Mouse (Mus musculus) forebrain, embryonic 14.5 days (tissue): ENCODE measurements at regions not wholly inside any gene's neighbourhood (a gene's known extent, or its start where the extent isn't known, plus 50 kb on each side); places are given as distances from the start of the nearest gene placed in this dataset.

Experiments
- ATAC-seq: fragments of 200-750 bp; cut with Nextera tagmentation; 2 replicates; pipeline ENCODE4 v1.8.0; 2017; ENCODE audit warnings: mild to moderate bottlenecking, moderate library complexity
- DNase-seq: peaks from one replicate; pipeline ENCODE4 v3.0.0-alpha.2; 2015; ENCODE audit warnings: low spot score
- H3K27ac ChIP-seq: fragments of 300-500 bp; sonication (generic); 2 replicates; pipeline ENCODE4 v1.5.1; 2014; ENCODE audit warnings: low read depth, mild to moderate bottlenecking, control low read depth, low read length, moderate library complexity
- H3K27me3 ChIP-seq: fragments of 300-500 bp; sonication (generic); replicated peaks from 2 replicates; pipeline ENCODE4 v1.6.1; 2014; ENCODE audit warnings: low read length, control low read depth, mixed read lengths; ENCODE audit not compliant: control insufficient read depth, insufficient read depth
- H3K36me3 ChIP-seq: fragments of 300-500 bp; sonication (generic); 2 replicates; pipeline ENCODE4 v1.6.1; 2014; ENCODE audit warnings: low read length, control low read depth; ENCODE audit not compliant: control insufficient read depth, insufficient read depth
- H3K4me1 ChIP-seq: fragments of 300-500 bp; sonication (generic); 2 replicates; pipeline ENCODE4 v1.6.1; 2014; ENCODE audit warnings: antibody characterized with exemption, low read length, control low read depth; ENCODE audit not compliant: control insufficient read depth, insufficient read depth
- H3K4me2 ChIP-seq: fragments of 300-500 bp; sonication (generic); 2 replicates; pipeline ENCODE4 v1.6.1; 2014; ENCODE audit warnings: mild to moderate bottlenecking, control low read depth, low read length
- H3K4me3 ChIP-seq: fragments of 300-500 bp; sonication (generic); 2 replicates; pipeline ENCODE4 v1.5.1; 2014; ENCODE audit warnings: low read depth, low read length, control low read depth
- H3K9ac ChIP-seq: fragments of 300-500 bp; sonication (generic); 2 replicates; pipeline ENCODE4 v1.6.1; 2014; ENCODE audit warnings: mild to moderate bottlenecking, low read length, control low read depth, moderate library complexity
- H3K9me3 ChIP-seq: fragments of 300-500 bp; sonication (generic); replicated peaks from 2 replicates; pipeline ENCODE4 v1.6.1; 2016; ENCODE audit warnings: low read length, control low read depth, mixed read lengths; ENCODE audit not compliant: control insufficient read depth
- WGBS: fragments of 180-500 bp; shearing (Covaris S2); extraction: QIAGEN DNeasy Blood & Tissue Kit; methylation state at CpG from one replicate; pipeline ENCODE4 v1.1.7; 2014; 5-methylcytosine and 5-hydroxymethylcytosine counted together

GRCm38 (mm10) chr6:51017260-51017999 is 363.2 kb upstream of the Npvf start:
- no peak overlapping the region for H3K27ac ChIP-seq
- H3K4me3 ChIP-seq: no peak overlapping the region
- H3K4me2 ChIP-seq: no peak overlapping the region
- no peaks in the 10 kb centered on the region for H3K4me1 ChIP-seq
- ATAC-seq: no peak
- no peak overlapping the region for H3K9ac ChIP-seq
- H3K27me3 ChIP-seq: no peaks in the 10 kb centered on the region
- DNase-seq: no peak
- no peaks in the 10 kb centered on the region for H3K36me3 ChIP-seq
- 91% methylated on average over 9 of the region's 9 CpGs for WGBS
- H3K9me3 ChIP-seq: no peaks in the 10 kb centered on the region

GRCm38 (mm10) chr6:51021206-51021605 is 367.0 kb upstream of the Npvf start:
- H3K27me3 ChIP-seq: no peaks in the 10 kb centered on the region
- H3K36me3 ChIP-seq: no peaks in the 10 kb centered on the region
- no peak overlapping the region for H3K27ac ChIP-seq
- no peaks in the 10 kb centered on the region for H3K4me1 ChIP-seq
- DNase-seq (no peak), ATAC-seq (no peak)
- H3K9me3 ChIP-seq: no peaks in the 10 kb centered on the region
- H3K4me2 ChIP-seq: no peak overlapping the region
- H3K9ac ChIP-seq: no peak overlapping the region
- WGBS: 77% methylated on average over 6 of the region's 6 CpGs
- no peak overlapping the region for H3K4me3 ChIP-seq

- no peak overlapping the region for H3K9ac ChIP-seq
- no peak for ATAC-seq
Measured at GRCm38 (mm10) chr6:51023361-51023760, 369.1 kb upstream of the Npvf start.

GRCm38 (mm10) chr6:51024756-51025155 is 370.5 kb upstream of the Npvf start:
- Histone ChIP-seq H3K9me3 (no peaks in the 10 kb centered on the region), H3K27me3 (no peaks in the 10 kb centered on the region), H3K9ac (no peak overlapping the region), H3K4me3 (no peak overlapping the region), H3K4me1 (no peaks in the 10 kb centered on the region), H3K4me2 (no peak overlapping the region), H3K36me3 (no peaks in the 10 kb centered on the region), H3K27ac (no peak overlapping the region)
- ATAC-seq (no peak), DNase-seq (no peak)
- WGBS: 94% methylated on average over 3 of the region's 3 CpGs

More at GRCm38 (mm10) chr6:51023361-51023760, 369.1 kb upstream of the Npvf start:
- Histone ChIP-seq H3K4me3 (no peak overlapping the region), H3K9me3 (no peaks in the 10 kb centered on the region), H3K4me2 (no peak overlapping the region), H3K36me3 (no peaks in the 10 kb centered on the region), H3K27ac (no peak overlapping the region), H3K27me3 (no peaks in the 10 kb centered on the region), H3K4me1 (no peaks in the 10 kb centered on the region)
- no peak for DNase-seq
- WGBS: 91% methylated on average over 6 of the region's 6 CpGs

- no peak for ATAC-seq
- no peaks in the 10 kb centered on the region for H3K36me3 ChIP-seq
Measured at GRCm38 (mm10) chr6:51025411-51025810, 371.2 kb upstream of the Npvf start.

GRCm38 (mm10) chr6:51027296-51027695 is 373.1 kb upstream of the Npvf start:
- DNase-seq (no peak), ATAC-seq (no peak)
- Histone ChIP-seq H3K4me1 (no peaks in the 10 kb centered on the region), H3K4me2 (no peak overlapping the region), H3K9me3 (no peaks in the 10 kb centered on the region), H3K27ac (no peak overlapping the region), H3K27me3 (0 out of 2 replicates have a peak, but pooled peaks cover 3% of the 10 kb centered on the region), H3K4me3 (no peak overlapping the region), H3K9ac (no peak overlapping the region), H3K36me3 (no peaks in the 10 kb centered on the region)
- WGBS: 82% methylated on average over 2 of the region's 2 CpGs

More at GRCm38 (mm10) chr6:51025411-51025810, 371.2 kb upstream of the Npvf start:
- no peak overlapping the region for H3K27ac ChIP-seq
- no peak for DNase-seq
- H3K4me1 ChIP-seq: no peaks in the 10 kb centered on the region
- H3K27me3 ChIP-seq: no peaks in the 10 kb centered on the region
- no peak overlapping the region for H3K4me2 ChIP-seq
- WGBS: 72% methylated on average over 3 of the region's 3 CpGs
- H3K9me3 ChIP-seq: no peaks in the 10 kb centered on the region
- no peak overlapping the region for H3K4me3 ChIP-seq
- no peak overlapping the region for H3K9ac ChIP-seq

GRCm38 (mm10) chr6:51029516-51029915 is 375.3 kb upstream of the Npvf start:
- DNase-seq: no peak
- 92% methylated on average over 3 of the region's 3 CpGs for WGBS
- no peaks in the 10 kb centered on the region for H3K9me3 ChIP-seq
- H3K4me3 ChIP-seq: no peak overlapping the region
- H3K27me3 ChIP-seq: 0 out of 2 replicates have a peak, but pooled peaks cover 3% of the 10 kb centered on the region
- no peak overlapping the region for H3K9ac ChIP-seq
- ATAC-seq: no peak
- no peaks in the 10 kb centered on the region for H3K4me1 ChIP-seq
- H3K27ac ChIP-seq: no peak overlapping the region
- H3K4me2 ChIP-seq: no peak overlapping the region
- H3K36me3 ChIP-seq: no peaks in the 10 kb centered on the region

- Histone ChIP-seq H3K27me3 (0 out of 2 replicates have a peak, but pooled peaks cover 3% of the 10 kb centered on the region), H3K4me3 (no peak overlapping the region), H3K9me3 (no peaks in the 10 kb centered on the region), H3K4me1 (no peaks in the 10 kb centered on the region), H3K9ac (no peak overlapping the region), H3K27ac (no peak overlapping the region), H3K4me2 (no peak overlapping the region), H3K36me3 (no peaks in the 10 kb centered on the region)
- DNase-seq (no peak), ATAC-seq (no peak)
- WGBS: 79% methylated on average over 3 of the region's 3 CpGs
Measured at GRCm38 (mm10) chr6:51029953-51030352, 375.7 kb upstream of the Npvf start.

- Histone ChIP-seq H3K4me3 (no peak overlapping the region), H3K9ac (no peak overlapping the region), H3K4me1 (no peaks in the 10 kb centered on the region), H3K36me3 (no peaks in the 10 kb centered on the region), H3K4me2 (no peak overlapping the region), H3K27ac (no peak overlapping the region), H3K9me3 (no peaks in the 10 kb centered on the region), H3K27me3 (0 out of 2 replicates have a peak, but pooled peaks cover 3% of the 10 kb centered on the region)
- WGBS: 81% methylated on average over 6 of the region's 6 CpGs
- no peak for ATAC-seq
- DNase-seq: no peak
Measured at GRCm38 (mm10) chr6:51033835-51034234, 379.6 kb upstream of the Npvf start.
